Mouse (Mus musculus) spleen, embryonic (tissue): ENCODE results near the gene Mastl.

ENCODE experiments used
- CTCF ChIA-PET: fragments of 350-600 bp; sonication (Branson Sonifier 250); formaldehyde crosslinking; loops from one replicate; lab custom pipeline; 2022; lab: Charles Lee

Mastl gene

GRCm38 (mm10) chr2:23067552-23068369 is 88.1 kb downstream of the Mastl start, which contains the start of gene Acbd5:
Acbd5 (plus strand) TSS chr2:23068167.
- CTCF ChIA-PET, result interaction anchor here (1.2 kb wide), 1 partner anchor 17 kb away, joined by 3 read pairs; no protein-coding TSS in a partner anchor
